Mouse (Mus musculus) small intestine, adult 2 months (tissue): ENCODE measurements at regions not wholly inside any gene's neighbourhood (a gene's known extent, or its start where the extent isn't known, plus 50 kb on each side); places are given as distances from the start of the nearest gene placed in this dataset.

Experiments used
- H3K27ac ChIP-seq: fragments of 200-500 bp; 2 replicates; pipeline ENCODE4 v1.5.1; 2012; ENCODE audit warnings: low read depth, low read length, control low read depth, inconsistent platforms; ENCODE audit not compliant: insufficient read depth
- H3K27me3 ChIP-seq: fragments of 200-500 bp; 2 replicates; pipeline ENCODE4 v1.6.1; 2012; ENCODE audit warnings: mild to moderate bottlenecking, moderate library complexity, low read length, inconsistent platforms; ENCODE audit not compliant: control insufficient read depth, insufficient read depth
- H3K36me3 ChIP-seq: fragments of 200-500 bp; 2 replicates; pipeline ENCODE4 v1.6.1; 2012; ENCODE audit warnings: mild to moderate bottlenecking, low read length, control low read depth, inconsistent platforms; ENCODE audit not compliant: control insufficient read depth, insufficient read depth
- H3K4me1 ChIP-seq: fragments of 200-500 bp; 2 replicates; pipeline ENCODE4 v1.6.1; 2012; ENCODE audit warnings: low read length, inconsistent platforms, mixed read lengths; ENCODE audit not compliant: control insufficient read depth, insufficient read depth, insufficient read length
- H3K4me3 ChIP-seq: fragments of 200-500 bp; 2 replicates; pipeline ENCODE4 v1.5.1; 2012; ENCODE audit warnings: low read depth, mild to moderate bottlenecking, control low read depth, inconsistent platforms, low read length, moderate library complexity
- CTCF ChIP-seq: fragments of 200-500 bp; IDR thresholded peaks from 2 replicates; pipeline ENCODE4 v1.5.1; 2012; ENCODE audit warnings: low read depth, mild to moderate bottlenecking, control low read depth, inconsistent platforms, low read length, moderate library complexity, mixed read lengths; ENCODE audit not compliant: insufficient replicate concordance, insufficient read length; ENCODE audit errors: extremely low read depth
- POLR2A ChIP-seq: fragments of 200-500 bp; IDR thresholded peaks from 2 replicates; pipeline ENCODE4 v1.6.1; 2012; ENCODE audit warnings: low read depth, mild to moderate bottlenecking, control low read depth, inconsistent platforms, low read length, moderate library complexity
- WGBS: fragments of 180-500 bp; shearing (Covaris S2); methylation state at CpG from one replicate; pipeline ENCODE4 v1.1.7; 2018; 5-methylcytosine and 5-hydroxymethylcytosine counted together

GRCm38 (mm10) chr9:61537316-61538189 is 165.4 kb downstream of the Tle3 start:
- Histone ChIP-seq H3K27me3 (no peaks in the 10 kb centered on the region), H3K4me1 (peaks cover 2% of the 10 kb centered on the region; the same call in 1 of the 2 replicates), H3K27ac (no peak overlapping the region), H3K36me3 (no peaks in the 10 kb centered on the region), H3K4me3 (no peak overlapping the region)
- TF ChIP-seq CTCF: no peak
- no peak for TF ChIP-seq POLR2A
- WGBS: 24% methylated on average over 17 of the region's 22 CpGs

GRCm38 (mm10) chr9:61533237-61533636 is 161.1 kb downstream of the Tle3 start:
- WGBS: 88% methylated on average over 9 of the region's 9 CpGs
- Histone ChIP-seq H3K27ac (no peak overlapping the region), H3K4me3 (no peak overlapping the region), H3K36me3 (no peaks in the 10 kb centered on the region), H3K27me3 (no peaks in the 10 kb centered on the region), H3K4me1 (peaks cover 2% of the 10 kb centered on the region; the same call in 1 of the 2 replicates)
- TF ChIP-seq POLR2A (no peak), CTCF (no peak)

GRCm38 (mm10) chr9:61530263-61531045 is 158.3 kb downstream of the Tle3 start:
- no peaks in the 10 kb centered on the region for H3K36me3 ChIP-seq
- H3K27me3 ChIP-seq: no peaks in the 10 kb centered on the region
- TF ChIP-seq CTCF: no peak
- TF ChIP-seq POLR2A: no peak
- H3K4me3 ChIP-seq: no peak overlapping the region
- 88% methylated on average over 4 of the region's 4 CpGs for WGBS
- no peaks in the 10 kb centered on the region for H3K4me1 ChIP-seq
- H3K27ac ChIP-seq: no peak overlapping the region

- WGBS: 78% methylated on average over 12 of the region's 12 CpGs
- Histone ChIP-seq H3K36me3 (no peaks in the 10 kb centered on the region), H3K4me3 (no peak overlapping the region), H3K4me1 (no peaks in the 10 kb centered on the region), H3K27ac (no peak overlapping the region), H3K27me3 (no peaks in the 10 kb centered on the region)
- TF ChIP-seq CTCF (no peak), POLR2A (no peak)
Measured at GRCm38 (mm10) chr9:61528286-61528865, 156.2 kb downstream of the Tle3 start.

- H3K4me1 ChIP-seq: no peaks in the 10 kb centered on the region
- no peaks in the 10 kb centered on the region for H3K36me3 ChIP-seq
- H3K27ac ChIP-seq: no peak overlapping the region
- H3K4me3 ChIP-seq: no peak overlapping the region
- no peak for TF ChIP-seq POLR2A
- H3K27me3 ChIP-seq: no peaks in the 10 kb centered on the region
- 83% methylated on average over 5 of the region's 5 CpGs for WGBS
Measured at GRCm38 (mm10) chr9:61527491-61528056, 155.4 kb downstream of the Tle3 start.

GRCm38 (mm10) chr9:61520136-61520535 is 148.0 kb downstream of the Tle3 start:
- TF ChIP-seq POLR2A (no peak), CTCF (no peak)
- Histone ChIP-seq H3K4me1 (no peaks in the 10 kb centered on the region), H3K4me3 (no peak overlapping the region), H3K27ac (no peak overlapping the region), H3K36me3 (no peaks in the 10 kb centered on the region), H3K27me3 (no peaks in the 10 kb centered on the region)
- 81% methylated on average over 5 of the region's 5 CpGs for WGBS

GRCm38 (mm10) chr9:61517906-61518305 is 145.7 kb downstream of the Tle3 start:
- Histone ChIP-seq H3K36me3 (no peaks in the 10 kb centered on the region), H3K4me3 (no peak overlapping the region), H3K27ac (no peak overlapping the region), H3K4me1 (no peaks in the 10 kb centered on the region), H3K27me3 (no peaks in the 10 kb centered on the region)
- 92% methylated on average over 7 of the region's 7 CpGs for WGBS
- no peak for TF ChIP-seq CTCF
